Mouse (Mus musculus) frontal cortex, adult 2 months (tissue): ENCODE results near the gene Zbtb2. TPM values are rescaled to one million over a fixed set of nuclear protein-coding genes. Genes with fewer than 3 reads are reported as not detected.
A peak's percentile ranks its signal among the peaks of the same experiment; 100 is the strongest.

ENCODE experiments used
- DNase-seq, 2 experiments: peaks; one replicate each; pipeline ENCODE4 v3.0.0; 2022; ENCODE audit warnings: low spot score in 1 of 2; ENCODE audit errors: extremely low spot score in 1 of 2
- polyA plus RNA-seq: library from polyadenylated mRNA; depleted of rRNA; stranded (reverse); fragments of >200 nt; gene quantifications from 2 replicates; pipeline ENCODE4 v1.2.3, GENCODE M21; 2012; rRNA removed

The Zbtb2 gene
- polyA plus RNA-seq, 1 experiment = 8.9 TPM

DNA sequence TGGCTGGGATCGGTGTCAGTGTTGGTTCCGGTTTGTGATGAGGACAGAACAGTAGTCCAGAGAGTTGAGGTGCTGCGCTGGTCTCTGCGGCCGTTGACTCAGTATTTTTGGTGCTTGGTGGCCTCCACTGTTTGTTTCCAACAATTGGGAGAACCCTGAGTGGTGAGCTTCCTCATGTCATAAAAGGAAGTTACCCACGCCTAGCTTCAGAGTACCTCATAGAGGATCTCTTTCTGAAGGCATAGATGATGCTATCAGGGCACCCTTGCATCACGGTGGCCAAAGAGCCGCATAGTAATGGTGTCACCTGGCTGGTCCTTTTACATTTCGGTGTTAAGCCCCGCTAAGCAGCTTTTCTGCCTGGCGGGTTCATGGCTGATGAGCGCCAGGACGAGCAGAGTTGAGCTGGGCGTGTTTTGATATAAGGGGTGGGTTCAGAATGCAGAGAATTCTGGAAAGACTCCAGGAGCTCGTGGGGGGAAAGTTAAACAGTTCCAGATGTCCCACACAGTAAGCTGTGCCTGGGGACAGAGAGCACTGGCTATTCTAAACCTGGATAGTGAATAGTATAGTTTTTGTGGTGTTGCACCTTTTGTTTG lies 48.9 kb downstream of the Zbtb2 start:
- no peak for DNase-seq

DNA sequence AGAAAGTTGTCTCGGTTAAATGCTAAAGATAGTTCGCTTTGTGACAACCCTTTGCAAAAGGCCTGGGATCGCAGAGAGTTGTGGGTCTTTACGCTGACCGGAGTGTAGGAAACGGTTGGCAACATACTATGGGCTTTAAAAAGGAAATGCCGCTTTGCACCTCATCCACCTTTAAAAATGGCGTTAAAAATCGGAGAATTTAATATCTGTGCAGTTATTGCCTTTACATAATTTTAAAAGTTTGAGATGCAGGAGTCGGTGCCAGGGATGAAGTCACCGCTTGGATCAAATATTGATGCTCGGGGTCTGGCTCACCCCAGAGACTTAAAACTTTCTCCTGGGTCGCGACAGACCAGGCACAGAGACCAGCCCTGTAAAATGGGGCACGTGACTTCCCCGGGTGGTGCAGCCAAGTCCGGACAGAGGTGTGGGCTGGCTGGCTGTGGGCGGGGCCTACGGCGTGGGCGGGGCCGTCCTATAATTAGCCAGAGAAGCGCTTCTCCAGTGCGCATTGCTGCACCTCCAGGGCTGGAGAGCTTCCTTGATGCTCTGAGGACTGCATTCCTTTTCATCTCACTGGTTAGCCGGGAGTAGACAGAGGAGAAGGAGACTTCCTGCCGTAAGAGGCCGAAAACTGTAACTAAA lies 53.7 kb downstream of the Zbtb2 start:
- peak; percentile 25 to 66 for DNase-seq

DNA sequence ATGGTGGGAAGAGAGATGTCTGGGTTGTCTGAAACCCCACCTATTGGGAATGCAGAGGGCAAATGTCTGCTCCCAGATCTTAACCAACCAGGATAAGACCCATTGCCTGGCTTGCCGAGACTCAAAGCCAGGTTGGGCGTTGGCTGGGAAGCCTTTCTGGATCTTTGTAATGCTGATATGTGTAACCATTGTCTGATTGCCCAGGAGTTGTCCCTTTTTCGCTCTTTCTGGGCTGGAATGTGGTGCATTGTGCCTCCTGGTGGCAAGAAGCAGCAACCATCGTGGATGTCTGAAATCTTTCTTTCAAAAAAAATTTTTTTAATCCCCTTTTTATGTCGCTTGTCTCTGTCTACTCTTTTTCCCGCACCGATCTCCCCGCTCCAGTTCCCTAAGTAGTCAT lies 54.6 kb downstream of the Zbtb2 start:
- DNase-seq = peak in 1 of 2 experiments; percentile 66

DNA sequence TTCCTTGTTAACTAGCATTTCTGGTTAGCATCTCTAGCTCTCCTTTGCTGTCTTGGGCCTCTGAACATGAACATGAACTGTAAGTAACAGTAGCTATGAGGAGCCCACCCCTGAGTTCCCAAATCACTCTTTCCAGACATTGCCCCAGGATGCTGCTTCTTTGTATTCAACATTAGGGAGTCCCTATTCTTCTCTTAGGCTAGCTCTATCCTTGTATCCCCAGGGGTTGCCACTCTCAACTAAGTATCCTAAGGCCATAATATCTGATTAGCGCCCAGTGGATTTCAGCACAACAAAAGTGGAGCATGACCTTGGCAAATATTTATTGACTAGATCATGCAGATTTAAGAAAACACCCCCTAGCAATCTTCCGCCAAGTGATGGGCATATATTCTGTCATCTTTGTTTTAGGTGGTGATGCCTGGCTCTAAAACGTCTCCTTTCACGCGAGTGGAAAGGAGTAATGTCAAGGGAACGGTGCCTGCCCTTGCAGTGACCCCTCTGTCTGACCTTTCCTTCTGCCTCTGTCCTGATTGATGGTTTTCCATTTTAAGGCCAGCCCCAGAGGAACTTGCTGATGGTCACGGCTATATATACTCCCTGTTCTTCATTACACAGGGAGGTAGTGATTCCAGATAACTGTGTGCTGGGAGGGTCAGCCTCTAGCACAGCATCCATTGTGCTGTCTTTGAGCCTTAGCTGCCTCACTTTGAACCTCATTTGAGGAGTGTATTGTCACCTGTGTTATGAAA lies 55.5 kb downstream of the Zbtb2 start:
- no peak for DNase-seq

DNA sequence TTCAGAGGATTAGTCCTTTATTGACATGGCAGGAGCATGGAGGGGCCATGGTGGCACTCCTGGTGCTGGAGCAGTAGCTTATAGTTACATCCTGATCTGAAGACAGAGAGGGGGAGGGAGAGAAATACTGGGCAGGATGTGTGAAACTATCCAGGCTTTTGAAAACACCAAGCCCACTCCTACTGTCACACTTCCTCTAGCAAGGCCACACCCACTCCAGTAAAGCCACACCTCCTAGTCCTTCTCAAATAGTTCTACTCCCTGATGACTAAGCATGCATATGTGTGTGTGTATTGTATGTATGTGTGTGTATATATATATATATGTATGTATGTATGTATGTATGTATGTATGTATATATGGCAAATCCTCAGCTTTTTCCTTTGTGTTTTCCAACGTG lies 60.2 kb downstream of the Zbtb2 start:
- no peak for DNase-seq

DNA sequence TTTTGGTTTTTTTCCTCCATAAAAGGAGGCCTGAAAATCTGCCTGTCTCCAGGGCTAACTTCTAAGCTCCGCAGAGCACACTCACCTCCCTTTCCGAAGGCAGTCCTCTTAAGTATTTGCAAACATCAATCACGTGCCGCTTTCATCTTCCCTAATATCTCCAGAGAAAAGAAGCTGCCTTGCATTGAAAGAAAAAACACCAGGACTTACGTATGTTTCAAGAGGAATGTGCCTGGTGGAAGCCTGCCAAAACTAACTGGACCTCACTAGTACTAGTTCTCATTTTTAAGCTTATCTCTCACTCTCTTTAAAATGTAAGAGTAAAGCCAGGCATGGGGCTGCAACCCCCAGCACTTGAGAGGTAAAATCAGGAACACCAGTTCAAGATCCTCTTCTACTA lies 62.3 kb downstream of the Zbtb2 start:
- no peak for DNase-seq

DNA sequence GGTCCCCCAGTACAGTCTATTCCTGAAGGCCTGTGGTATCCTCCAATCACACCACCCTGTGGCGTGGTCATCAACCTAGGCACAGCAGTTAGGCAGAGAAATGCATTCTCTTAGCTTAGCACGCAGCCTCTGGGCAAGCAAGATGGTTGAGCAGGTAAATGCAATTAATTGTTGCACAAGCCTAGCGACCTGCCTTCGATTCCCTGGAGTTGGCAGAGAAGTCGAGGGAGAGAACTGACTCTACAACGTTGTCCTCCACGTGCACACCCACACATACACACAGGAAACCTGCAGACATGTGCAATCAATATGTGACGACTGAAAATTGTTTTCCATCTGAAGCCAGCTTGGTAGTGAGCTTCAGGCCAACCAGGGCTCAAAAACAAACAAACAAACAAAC lies 64.0 kb downstream of the Zbtb2 start:
- no peak for DNase-seq

Other genes with a start within 250 kb of the Zbtb2 start
- gene Akap12, start 121.7 kb downstream of the Zbtb2 start, polyA plus RNA-seq = 14.2 and 14.4 TPM in 2 replicates
- 109 and 136 TPM in 2 replicates for gene Rmnd1, start 44.3 kb upstream of the Zbtb2 start, polyA plus RNA-seq
- 20.9 and 23.5 TPM in 2 replicates for gene Armt1, start 44.4 kb upstream of the Zbtb2 start, polyA plus RNA-seq
- 0.11 and 0.26 TPM in 2 replicates for gene Ccdc170, start 94.4 kb upstream of the Zbtb2 start, polyA plus RNA-seq
- gene Esr1, start 223.5 kb upstream of the Zbtb2 start, polyA plus RNA-seq = 1.4 and 2.6 TPM in 2 replicates